Mouse (Mus musculus) bone marrow, adult 2 months (tissue): ENCODE measurements around the gene Akirin2.

ENCODE experiments used
- CTCF ChIP-seq: fragments of 200-500 bp; IDR thresholded peaks from 2 replicates; pipeline ENCODE4 v1.5.1; 2011; ENCODE audit warnings: low read length, control low read depth; ENCODE audit not compliant: control insufficient read depth, insufficient read depth
- POLR2A ChIP-seq: fragments of 200-500 bp; IDR thresholded peaks from 2 replicates; pipeline ENCODE4 v1.6.1; 2011; ENCODE audit warnings: low read depth, mild to moderate bottlenecking, control low read depth, low read length, borderline replicate concordance; ENCODE audit not compliant: control insufficient read depth

DNA sequence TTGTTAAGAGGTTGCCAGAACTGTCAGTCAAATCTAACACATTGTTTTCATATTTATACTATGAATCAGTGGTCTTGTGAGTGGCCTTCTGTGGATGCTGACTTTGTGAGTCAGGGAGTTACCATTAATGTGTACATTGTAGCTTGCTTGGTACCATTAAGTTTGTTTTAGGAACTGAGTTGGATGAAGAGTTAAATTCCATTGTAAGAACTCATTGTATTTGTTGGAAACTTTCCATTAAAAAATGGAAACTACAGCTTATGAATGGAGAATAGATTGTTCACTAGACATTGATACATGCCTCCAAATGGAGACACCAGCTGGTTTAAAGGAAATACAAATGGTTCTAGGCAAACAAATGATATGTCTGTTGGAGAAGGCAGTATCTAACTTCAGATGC lies 5.4 kb downstream of the Akirin2 start:
- TF ChIP-seq POLR2A (no peak), CTCF (no peak)
